Mouse (Mus musculus): ENCODE data around the gene Omt2b.
"Not testable (repeated sequence)": the region's sequence is repeated elsewhere in the genome, so short reads cannot be mapped to it uniquely, and the experiment has no call there.

Omt2b gene

DNA sequence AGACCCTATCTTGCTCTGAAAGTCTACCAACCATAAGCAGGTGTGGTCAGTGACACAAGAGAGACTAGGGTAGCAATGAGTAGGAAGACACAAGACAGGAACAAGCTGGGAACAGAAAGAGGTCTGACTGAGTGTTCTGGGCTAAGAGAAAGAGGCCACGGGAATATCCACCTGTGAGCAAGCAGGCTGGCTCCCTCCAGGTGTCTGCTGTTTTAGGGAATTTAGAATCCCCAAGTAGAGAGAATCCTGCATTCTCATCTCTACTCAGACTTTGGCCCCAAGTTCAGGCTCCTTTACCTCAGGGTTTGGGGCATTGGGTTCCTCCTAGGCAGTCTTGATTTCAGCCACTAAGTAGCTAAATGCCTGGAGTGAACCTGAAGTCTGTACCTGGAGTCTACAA lies at the start of gene Omt2b:
TSS of gene Omt2b (plus strand) at position 301 of the 400 bp plus-strand sequence.
- POLR2A ChIA-PET: not testable (repeated sequence)
- CTCF ChIA-PET: interaction anchor here in 1 of 4 experiments (0.6 kb wide), 1 partner anchor 210 kb away, joined by 7 read pairs; no protein-coding TSS in a partner anchor

DNA sequence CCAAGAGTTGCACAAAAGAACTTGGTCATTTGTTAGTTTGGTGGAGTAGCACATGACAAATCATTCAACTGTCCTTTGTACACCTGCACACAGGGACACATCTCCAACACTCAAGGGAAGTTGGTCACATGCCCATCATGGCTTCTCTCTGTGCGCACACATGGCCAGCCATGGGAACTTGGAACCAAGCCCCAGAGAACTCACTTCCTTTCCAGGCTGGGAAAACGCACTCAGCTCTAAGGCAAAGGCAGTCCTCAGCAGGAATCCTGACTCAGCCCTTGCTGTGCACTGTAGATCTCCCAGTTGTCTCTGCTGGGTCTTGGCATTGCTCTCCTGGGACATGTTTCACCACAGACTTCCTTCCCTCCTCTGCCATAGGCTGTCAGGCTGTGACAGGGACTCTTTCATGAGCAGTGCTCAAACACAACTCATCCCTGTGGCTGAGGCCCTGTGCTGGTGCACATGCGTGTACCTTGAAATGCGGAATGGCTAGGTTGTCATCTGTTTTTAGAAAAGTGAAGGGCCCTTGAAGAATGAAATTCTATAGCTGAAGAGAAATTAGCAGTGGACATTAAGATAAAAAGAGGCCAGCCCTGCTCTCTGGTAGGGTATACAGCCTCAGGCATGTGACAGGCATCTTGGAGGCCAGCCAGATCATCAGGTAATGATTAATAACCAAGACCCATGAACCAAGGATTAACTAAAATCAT lies 45.2 kb upstream of the Omt2b start:
- CTCF ChIA-PET: not testable (repeated sequence)
- POLR2A ChIA-PET: interaction anchor here in 1 of 4 experiments (0.6 kb wide), 1 partner anchor 145 kb away, joined by 3 read pairs; no protein-coding TSS in a partner anchor

DNA sequence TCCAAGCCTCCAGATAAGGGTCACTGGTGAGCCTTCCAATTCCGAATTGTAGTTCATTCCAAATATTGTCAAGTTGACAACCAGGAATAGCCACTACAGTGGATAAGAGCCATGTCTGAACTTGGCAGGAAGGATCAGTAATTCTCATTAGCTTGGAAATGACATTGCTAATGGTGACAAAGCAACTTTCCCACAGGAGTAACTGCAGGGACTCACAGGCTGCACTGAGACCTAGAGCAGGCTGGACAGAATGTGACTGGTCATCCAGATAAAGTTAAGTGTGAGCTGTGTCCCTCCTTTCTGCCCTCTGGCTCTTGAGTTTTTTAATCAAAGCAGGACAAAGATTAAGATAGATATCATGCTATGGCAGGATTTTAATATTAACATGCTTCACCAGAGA lies 38.3 kb upstream of the Omt2b start:
- POLR2A ChIA-PET: interaction anchor here in 2 of 4 experiments (0.6 kb wide), 2 partner anchors 19 to 142 kb away, joined by 3 read pairs; no protein-coding TSS in a partner anchor
- CTCF ChIA-PET: not testable (repeated sequence)

DNA sequence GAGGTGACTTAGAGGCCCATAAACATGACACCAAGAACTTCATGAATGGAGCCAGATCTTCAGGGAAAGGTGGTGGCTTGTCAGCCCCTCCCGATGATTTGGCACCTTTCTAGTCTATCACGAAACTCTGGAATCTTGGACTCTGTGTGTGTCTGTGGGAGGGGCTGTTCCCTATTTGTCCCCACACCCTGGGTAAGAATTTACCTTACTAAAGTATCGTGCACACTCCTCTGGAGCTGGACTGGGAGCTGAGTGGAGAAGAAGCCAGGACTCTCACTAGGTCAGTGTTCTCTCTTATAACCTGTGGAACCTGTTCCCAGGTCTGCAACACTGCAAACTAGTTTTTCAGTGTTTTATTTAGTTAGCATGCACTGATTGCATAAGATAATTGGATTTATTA lies 37.7 kb upstream of the Omt2b start, which contains the start of gene Gm10639:
TSS of gene Gm10639 (plus strand) at position 201 of the 400 bp plus-strand sequence.
- POLR2A ChIA-PET, CTCF ChIA-PET: not testable (repeated sequence)

DNA sequence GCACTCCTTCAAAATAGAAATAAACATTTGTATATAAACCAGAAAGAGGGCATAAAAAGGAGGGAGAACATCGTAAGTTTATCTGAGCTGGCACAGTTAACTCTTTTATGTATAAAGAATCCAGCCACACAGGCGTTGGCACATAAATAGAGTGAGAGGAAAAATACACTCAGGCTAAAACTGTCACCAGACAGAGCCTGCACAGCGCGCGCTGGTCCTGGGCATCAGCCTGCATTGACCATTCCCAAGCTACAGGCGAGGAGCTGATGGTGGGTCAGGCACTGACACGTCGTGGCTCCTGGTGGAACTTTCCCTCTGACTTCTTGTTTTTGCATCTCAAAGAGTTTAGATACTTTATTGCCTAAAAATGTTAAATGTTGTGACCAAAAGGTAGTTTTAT lies 34.9 kb upstream of the Omt2b start:
- POLR2A ChIA-PET: not testable (repeated sequence)
- CTCF ChIA-PET: interaction anchor here in 1 of 4 experiments (1.2 kb wide), 1 partner anchor 48 kb away, joined by 3 read pairs; no protein-coding TSS in a partner anchor

DNA sequence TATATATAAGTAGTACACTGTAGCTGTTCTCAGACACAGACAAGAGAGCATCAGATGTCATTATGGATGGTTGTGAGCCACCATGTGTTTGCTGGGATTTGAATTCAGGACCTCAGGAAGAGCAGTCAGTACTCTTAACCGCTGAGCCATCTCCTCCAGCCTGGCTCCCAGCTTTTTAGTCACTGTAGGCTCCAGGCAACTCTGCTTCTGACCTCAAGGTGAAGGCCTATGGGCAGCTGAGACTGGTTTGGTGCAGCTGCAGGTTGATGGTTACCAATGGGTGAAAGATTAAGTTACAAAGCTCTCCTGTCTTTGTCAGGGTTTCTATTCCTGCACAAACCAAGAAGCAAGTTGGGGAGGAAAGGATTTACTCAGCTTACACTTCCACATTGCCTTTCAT lies 33.7 kb upstream of the Omt2b start:
- CTCF ChIA-PET: interaction anchor here in 2 of 4 experiments (0.6 to 1.2 kb wide), 3 partner anchors 12 to 64 kb away, joined by 3 to 6 read pairs (median 3); no protein-coding TSS in a partner anchor
- POLR2A ChIA-PET: interaction anchor here in 1 of 4 experiments (1.0 kb wide), 1 partner anchor 117 kb away, joined by 3 read pairs; no protein-coding TSS in a partner anchor

DNA sequence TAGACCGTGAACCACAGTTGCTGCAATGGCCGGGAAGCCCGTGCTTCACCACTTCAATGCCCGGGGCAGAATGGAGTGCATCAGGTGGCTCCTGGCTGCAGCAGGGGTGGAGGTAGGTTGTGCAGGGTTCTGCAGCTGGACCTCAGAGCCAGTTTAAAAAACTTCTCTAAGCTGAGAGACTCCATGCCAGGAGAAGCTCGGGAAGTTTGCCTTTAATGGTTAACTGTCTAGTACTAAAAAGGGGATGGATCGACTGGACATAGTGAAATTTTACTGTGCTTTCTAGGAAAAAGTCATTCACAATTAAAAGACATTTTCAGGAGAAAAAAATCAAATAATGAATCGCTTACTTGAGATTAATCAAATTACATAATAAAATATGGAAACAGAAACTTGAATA lies 32.6 kb upstream of the Omt2b start:
- CTCF ChIA-PET: not testable (repeated sequence)
- POLR2A ChIA-PET: interaction anchor here in 1 of 4 experiments (0.6 kb wide), 1 partner anchor 184 kb away, joined by 3 read pairs; no protein-coding TSS in a partner anchor

DNA sequence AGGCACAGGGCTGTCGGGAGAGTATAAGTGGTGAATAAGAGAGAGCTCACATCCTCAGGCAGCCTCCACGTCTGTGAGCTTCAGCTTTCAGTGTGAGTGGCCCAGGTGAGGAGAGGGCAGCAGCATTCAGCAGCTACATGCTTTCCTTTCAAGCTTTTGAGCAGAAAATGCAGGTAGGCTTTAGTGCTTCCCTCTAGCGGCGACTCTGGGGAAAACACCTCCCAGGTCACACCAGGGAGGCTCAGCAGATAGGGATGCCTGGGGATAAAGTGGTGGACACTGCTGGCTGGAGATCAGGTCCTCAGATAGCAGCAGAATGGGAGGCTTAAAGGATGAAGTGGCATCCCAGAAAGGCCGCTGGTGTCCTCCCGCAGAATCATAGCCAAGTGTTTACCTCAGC lies 31.3 kb upstream of the Omt2b start:
- ChIA-PET CTCF (interaction anchor here (0.6 to 1.8 kb wide), 11 partner anchors 8 to 168 kb away, joined by 3 to 29 read pairs (median 4); no protein-coding TSS in a partner anchor), POLR2A (interaction anchor here in 1 of 4 experiments (0.5 to 1.5 kb wide), 3 partner anchors 44 to 72 kb away, joined by 3 to 5 read pairs (median 3); partner anchors contain the start of gene Dppa5a)

DNA sequence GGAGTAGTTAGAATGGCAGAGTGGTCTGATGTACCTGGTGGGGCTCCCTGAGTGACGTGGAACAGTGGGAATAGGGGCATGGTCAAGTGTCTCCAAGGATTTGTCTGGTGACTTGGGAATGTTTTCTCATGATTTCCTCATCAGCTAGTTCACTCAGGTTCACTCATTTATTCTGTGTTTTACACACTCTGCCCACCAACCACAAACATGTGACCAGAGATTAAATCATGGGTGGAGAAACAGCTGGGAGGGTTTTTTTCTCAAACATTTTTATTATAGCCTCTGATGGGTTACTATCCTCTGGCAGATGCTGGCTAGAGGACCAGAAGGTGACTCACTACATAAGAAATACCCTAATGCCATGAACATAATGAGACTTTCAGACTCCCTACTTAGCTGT lies 29.2 kb upstream of the Omt2b start:
- ChIA-PET POLR2A (no interaction called here), CTCF (no interaction called here)

DNA sequence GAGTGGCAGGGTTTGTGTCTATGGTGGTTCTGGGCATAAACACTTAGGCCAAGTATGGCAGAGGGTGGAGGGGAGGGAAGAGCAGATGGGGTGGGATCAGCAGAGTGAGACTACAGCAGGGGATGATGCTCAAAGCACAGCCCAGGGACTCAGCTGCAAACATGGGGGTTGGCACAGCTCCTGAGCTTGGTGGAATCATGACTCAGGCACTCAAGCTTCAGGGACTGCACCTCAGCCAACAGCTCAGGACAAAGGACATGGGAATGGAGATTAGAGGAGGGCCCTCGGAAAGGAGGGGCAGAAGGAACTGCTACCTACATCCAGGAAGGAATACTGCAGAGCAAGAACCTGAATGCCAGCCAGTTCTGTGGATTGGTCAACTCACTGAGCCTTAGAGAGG lies 28.2 kb upstream of the Omt2b start:
- POLR2A ChIA-PET, CTCF ChIA-PET: not testable (repeated sequence)

DNA sequence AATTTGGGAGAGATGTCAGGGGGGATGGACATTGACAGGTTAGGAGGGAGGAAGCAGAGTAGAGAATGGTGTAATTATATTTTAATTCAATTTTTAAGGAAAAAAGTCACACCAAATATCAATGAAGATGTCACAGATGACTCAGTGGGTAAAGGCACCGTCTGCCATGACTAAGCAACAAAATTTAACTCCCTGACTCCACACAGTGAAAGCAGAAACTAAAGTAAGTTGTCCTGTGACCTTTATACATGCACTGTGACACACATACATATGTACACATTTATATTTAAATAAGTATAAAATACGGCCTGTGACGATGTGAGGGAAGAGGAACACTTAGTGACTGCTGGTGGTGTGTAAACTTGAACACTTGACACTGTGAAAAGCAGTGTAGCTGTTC lies 19.3 kb upstream of the Omt2b start:
- CTCF ChIA-PET: not testable (repeated sequence)
- POLR2A ChIA-PET: interaction anchor here in 1 of 4 experiments (0.5 kb wide), 1 partner anchor 116 kb away, joined by 3 read pairs; no protein-coding TSS in a partner anchor

DNA sequence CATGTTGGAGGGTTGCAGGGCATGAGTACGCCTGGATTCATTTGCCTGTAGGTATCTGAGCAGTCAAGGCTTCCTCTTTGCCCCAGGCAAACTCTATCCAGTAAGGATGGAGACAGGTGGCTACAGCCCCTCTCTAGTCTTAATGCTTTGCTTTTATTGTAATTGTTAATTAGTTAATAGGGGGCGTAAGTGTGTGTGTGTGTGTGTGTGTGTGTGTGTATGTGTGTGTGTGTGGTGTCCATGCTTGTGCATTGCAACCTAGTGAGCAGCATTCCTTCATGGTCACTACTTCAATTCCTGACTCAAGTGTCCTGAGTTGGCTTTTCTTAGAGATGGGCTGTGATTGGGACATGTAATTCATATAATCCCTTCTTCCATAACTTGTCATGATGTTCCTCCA lies 12.7 kb upstream of the Omt2b start, which contains the start of gene Omt2a:
TSS of gene Omt2a (minus strand) at position 101 of the 400 bp plus-strand sequence.
- ChIA-PET POLR2A (no interaction called here), CTCF (no interaction called here)

DNA sequence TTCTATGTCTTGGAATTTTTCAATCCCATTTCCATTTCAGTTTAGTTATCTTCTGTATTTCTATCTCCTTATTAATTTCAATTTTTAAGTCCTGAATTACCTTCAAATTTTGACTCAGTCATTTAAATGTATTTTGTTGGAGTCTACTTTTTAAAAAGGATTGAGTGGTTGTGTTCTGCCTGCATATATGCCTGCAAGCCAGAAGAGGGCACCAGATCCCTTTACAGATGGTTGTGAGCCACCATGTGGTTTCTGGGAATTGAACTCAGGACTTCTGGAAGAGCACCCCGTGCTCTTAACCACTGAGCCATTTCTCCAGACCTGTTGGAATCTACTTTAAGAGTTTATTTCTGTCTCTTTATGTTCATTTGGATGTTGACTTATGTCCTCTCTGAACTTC lies 7.9 kb upstream of the Omt2b start:
- CTCF ChIA-PET: no interaction called here
- POLR2A ChIA-PET: no interaction called here

DNA sequence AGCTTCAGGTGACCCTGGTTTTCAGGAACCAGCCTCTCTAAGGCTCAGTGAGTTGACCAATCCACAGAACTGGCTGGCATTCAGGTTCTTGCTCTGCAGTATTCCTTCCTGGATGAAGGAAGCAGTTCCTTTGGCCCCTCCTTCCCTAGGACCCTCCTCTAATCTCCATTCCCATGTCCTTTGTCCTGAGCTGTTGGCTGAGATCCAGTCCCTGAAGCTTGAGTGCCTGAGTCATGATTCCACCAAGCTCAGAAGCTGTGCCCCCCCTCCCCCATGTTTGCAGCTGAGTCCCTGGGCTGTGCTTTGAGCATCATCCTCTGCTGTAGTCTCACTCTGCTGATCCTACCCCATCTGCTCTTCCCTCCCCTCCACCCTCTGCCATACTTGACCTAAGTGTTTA lies 9.7 kb downstream of the Omt2b start:
- CTCF ChIA-PET: interaction anchor here in 1 of 4 experiments (0.5 kb wide), 1 partner anchor 93 kb away, joined by 3 read pairs; no protein-coding TSS in a partner anchor
- POLR2A ChIA-PET: not testable (repeated sequence)

DNA sequence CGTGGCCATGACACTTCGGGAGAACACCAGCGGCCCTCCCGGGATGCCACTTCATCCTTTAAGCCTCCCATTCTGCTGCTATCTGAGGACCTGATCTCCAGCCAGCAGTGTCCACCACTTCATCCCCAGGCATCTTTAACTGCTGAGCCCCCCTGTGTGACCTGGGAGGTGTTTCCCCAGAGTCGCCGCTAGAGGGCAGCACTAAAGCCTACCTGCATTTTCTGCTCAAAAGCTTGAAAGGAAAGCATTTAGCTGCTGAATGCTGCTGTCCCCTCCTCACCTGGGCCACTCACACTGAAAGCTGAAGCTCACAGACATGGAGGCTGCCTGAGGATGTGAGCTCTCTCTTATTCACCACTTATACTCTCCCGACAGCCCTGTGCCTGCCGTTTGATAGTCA lies 12.9 kb downstream of the Omt2b start:
- POLR2A ChIA-PET: interaction anchor here in 3 of 4 experiments (0.6 to 1.8 kb wide), 11 partner anchors 19 to 149 kb away, joined by 3 to 9 read pairs (median 4); partner anchors contain the start of gene Dppa5a (in 1 of the 3)
- CTCF ChIA-PET: interaction anchor here (0.6 to 1.8 kb wide), 31 partner anchors 9 to 227 kb away, joined by 3 to 29 read pairs (median 3); partner anchors contain the start of gene Ddx43 (in 1 of the 4)

DNA sequence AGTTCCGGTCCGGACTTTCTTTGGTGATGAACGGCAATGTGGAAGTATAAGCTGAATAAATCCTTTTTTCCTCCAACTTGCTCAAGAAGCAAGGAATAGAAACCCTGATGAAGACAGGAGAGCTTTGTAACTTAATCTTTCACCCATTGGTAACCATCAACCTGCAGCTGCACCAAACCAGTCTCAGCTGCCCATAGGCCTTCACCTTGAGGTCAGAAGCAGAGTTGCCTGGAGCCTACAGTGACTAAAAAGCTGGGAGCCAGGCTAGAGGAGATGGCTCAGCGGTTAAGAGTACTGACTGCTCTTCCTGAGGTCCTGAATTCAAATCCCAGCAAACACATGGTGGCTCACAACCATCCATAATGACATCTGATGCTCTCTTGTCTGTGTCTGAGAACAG lies 15.1 kb downstream of the Omt2b start:
- CTCF ChIA-PET: interaction anchor here in 2 of 4 experiments (0.6 to 1.2 kb wide), 3 partner anchors 16 to 47 kb away, joined by 3 to 5 read pairs (median 3); no protein-coding TSS in a partner anchor
- POLR2A ChIA-PET: interaction anchor here in 2 of 4 experiments (0.9 to 1.7 kb wide), 7 partner anchors 14 to 151 kb away, joined by 3 to 5 read pairs (median 3); no protein-coding TSS in a partner anchor

DNA sequence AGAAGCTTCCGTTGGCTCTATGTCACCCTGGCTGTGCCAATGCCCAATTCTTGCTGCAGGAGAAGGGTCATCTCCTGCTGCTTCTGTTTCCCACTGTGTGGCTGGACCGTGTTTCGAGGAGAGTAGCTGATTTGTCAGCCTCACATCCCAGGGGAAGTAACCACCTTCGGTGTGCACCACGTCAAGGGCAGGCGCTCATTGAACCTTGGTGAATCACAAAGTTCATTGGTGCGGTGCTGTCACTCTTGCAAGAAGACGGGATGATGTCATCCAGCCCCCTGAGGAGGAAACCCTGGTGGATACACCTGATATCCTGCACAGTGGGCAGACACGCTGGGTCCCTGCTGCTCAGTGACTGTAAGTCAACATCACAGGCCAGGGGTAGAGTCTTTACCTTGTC lies 15.7 kb downstream of the Omt2b start:
- ChIA-PET CTCF (interaction anchor here in 2 of 4 experiments (0.6 to 1.2 kb wide), 2 partner anchors 42 to 47 kb away, joined by 3 to 5 read pairs; no protein-coding TSS in a partner anchor), POLR2A (interaction anchor here in 2 of 4 experiments (1.0 to 1.7 kb wide), 7 partner anchors 17 to 152 kb away, joined by 3 to 5 read pairs (median 3); no protein-coding TSS in a partner anchor)

DNA sequence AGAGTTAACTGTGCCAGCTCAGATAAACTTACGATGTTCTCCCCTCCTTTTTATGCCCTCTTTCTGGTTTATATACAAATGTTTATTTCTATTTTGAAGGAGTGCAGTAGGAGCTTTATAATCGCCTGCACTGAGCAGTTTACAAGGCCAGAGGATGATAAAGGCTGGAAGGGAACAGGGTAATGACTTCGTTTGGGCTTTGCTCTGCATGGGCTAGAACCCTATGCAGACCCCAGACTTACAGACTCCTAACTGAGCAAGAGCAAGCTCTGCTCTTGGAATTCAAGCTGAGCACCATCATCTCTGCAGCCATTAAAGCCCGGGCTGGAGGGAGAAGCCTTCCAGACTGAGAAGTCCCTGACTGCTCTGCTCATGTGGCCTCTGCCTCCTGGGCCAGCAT lies 17.8 kb downstream of the Omt2b start:
- POLR2A ChIA-PET: interaction anchor here in 3 of 4 experiments (0.7 to 1.6 kb wide), 4 partner anchors 12 to 84 kb away, joined by 4 to 7 read pairs (median 4); no protein-coding TSS in a partner anchor

DNA sequence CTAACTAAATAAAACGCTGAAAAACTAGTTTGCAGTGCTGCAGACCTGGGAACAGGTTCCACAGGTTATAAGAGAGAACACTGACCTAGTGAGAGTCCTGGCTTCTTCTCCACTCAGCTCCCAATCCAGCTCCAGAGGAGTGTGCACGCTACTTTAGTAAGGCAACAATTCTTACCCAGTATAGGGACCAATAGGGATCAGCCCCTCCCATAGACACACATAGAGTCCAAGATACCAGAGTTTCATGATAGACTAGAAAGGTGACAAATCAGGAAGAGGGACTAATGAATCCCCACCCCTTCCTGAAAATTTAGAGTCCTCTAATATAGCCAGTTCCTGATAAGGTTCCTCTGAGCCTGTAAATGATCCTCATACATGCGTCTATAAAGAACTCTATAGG lies 19.6 kb downstream of the Omt2b start:
- ChIA-PET POLR2A (no interaction called here), CTCF (no interaction called here)

More for the DNA sequence above, 17.8 kb downstream of the Omt2b start:
- CTCF ChIA-PET: interaction anchor here in 2 of 4 experiments (0.6 to 0.9 kb wide), 2 partner anchors 51 to 601 kb away, joined by 4 to 6 read pairs; no protein-coding TSS in a partner anchor

All from embryonic stem cell, embryonic (primary cell).